Mouse (Mus musculus): ENCODE data around the gene Trp53i13.

DNA sequence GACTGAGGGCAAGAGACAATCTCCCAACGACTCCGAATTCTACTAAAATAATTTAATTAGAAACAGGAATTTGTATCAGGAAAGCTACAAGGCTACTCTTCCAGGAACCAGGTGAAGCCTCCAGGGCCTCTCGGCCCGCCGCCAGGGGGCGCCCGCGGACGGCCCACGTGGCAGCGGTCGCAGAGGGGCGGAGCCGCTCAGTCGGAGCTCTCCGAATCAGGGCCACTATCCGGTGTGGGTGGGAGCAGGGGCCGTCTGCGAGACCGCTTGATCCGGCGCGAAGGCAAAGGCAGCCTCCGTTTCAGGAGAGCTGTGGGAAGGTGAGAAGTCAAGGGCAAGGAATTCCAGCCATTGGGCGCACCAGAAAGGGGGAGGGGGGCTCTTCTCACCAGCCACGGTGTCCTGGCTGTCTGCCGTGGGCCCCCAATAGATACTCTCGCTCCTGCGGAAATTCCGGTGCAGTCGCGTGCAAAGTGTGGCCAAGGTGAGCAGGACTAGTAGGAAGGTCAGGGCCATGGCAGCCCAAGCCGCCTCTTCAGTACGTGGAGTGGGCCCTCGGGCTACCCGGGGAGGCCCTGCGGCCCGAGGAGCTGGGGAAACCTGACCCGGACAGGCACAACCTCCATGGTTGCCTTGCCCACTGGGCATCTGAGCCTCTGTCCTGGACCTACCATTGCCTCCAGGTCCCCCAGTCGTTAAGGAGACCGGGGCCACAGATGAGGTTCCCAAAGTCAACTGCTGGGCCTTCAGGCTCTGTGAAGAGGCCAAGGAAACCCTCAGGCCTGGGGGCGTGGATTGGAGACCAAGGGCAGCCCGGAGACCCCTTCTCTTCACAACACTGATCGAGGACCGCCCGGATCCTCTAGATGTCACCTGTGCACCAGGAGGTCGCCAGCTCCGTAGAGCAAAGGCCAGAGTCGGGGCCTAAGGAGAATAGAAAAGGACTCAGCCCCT is 7.4 kb downstream of the Trp53i13 start:
- TF ChIP-seq POLR2A (IDR thresholded peaks at IDR 0.05; ENCODE audit: extremely low read depth, insufficient read depth, low read length), result no peak
- TF ChIP-seq CTCF (IDR thresholded peaks at IDR 0.05; ENCODE audit: low read depth, low read length), result peak; percentile 82
